Mouse (Mus musculus) hindbrain, embryonic 16.5 days (tissue): ENCODE results near the gene Pard6b. TPM values are rescaled to one million over a fixed set of nuclear protein-coding genes. Genes with fewer than 3 reads are reported as not detected.

Experiments used
- ATAC-seq: fragments of 200-750 bp; cut with Nextera tagmentation; 2 replicates; pipeline ENCODE4 v1.8.0; 2017; ENCODE audit warnings: moderate TSS enrichment, moderate library complexity
- H3K27ac ChIP-seq: fragments of 300-500 bp; sonication (generic); 2 replicates; pipeline ENCODE4 v1.5.1; 2014; ENCODE audit warnings: low read depth, mild to moderate bottlenecking, control low read depth, low read length, moderate library complexity
- H3K27me3 ChIP-seq: fragments of 300-500 bp; sonication (generic); replicated peaks from 2 replicates; pipeline ENCODE4 v1.6.1; 2014; ENCODE audit warnings: low read length; ENCODE audit not compliant: control insufficient read depth, insufficient read depth
- H3K36me3 ChIP-seq: fragments of 300-500 bp; sonication (generic); 2 replicates; pipeline ENCODE4 v1.6.1; 2014; ENCODE audit warnings: mild to moderate bottlenecking, low read length, moderate library complexity, mixed read lengths; ENCODE audit not compliant: control insufficient read depth, insufficient read depth
- H3K4me1 ChIP-seq: fragments of 300-500 bp; sonication (generic); 2 replicates; pipeline ENCODE4 v1.6.1; 2014; ENCODE audit warnings: low read depth, low read length; ENCODE audit not compliant: control insufficient read depth, insufficient read depth
- H3K4me2 ChIP-seq: fragments of 300-500 bp; sonication (generic); 2 replicates; pipeline ENCODE4 v1.6.1; 2014; ENCODE audit warnings: mild to moderate bottlenecking, low read length, control low read depth, moderate library complexity
- H3K4me3 ChIP-seq: fragments of 300-500 bp; sonication (generic); 2 replicates; pipeline ENCODE4 v1.5.1; 2014; ENCODE audit warnings: mild to moderate bottlenecking, low read length, control low read depth, moderate library complexity
- H3K9ac ChIP-seq: fragments of 300-500 bp; sonication (generic); 2 replicates; pipeline ENCODE4 v1.6.1; 2014; ENCODE audit warnings: low read depth, mild to moderate bottlenecking, control low read depth, low read length, moderate library complexity
- H3K9me3 ChIP-seq: fragments of 300-500 bp; sonication (generic); 2 replicates; pipeline ENCODE4 v1.6.1; 2014; ENCODE audit warnings: mild to moderate bottlenecking, low read length, moderate library complexity; ENCODE audit not compliant: control insufficient read depth
- WGBS: fragments of 180-500 bp; shearing (Covaris S2); extraction: QIAGEN DNeasy Blood & Tissue Kit; methylation state at CpG from one replicate; pipeline ENCODE4 v1.1.7; 2014; 5-methylcytosine and 5-hydroxymethylcytosine counted together
- polyA plus RNA-seq: library from polyadenylated mRNA; unstranded; fragments of >200 nt; fragmentation: Nextera tagmentation; extraction: Ambion mirVana; gene quantifications from 2 replicates; pipeline ENCODE4 v1.2.1, GENCODE M21; 2015

Pard6b gene
- polyA plus RNA-seq, 1 experiment from 2014 or later = 4.5 TPM

DNA sequence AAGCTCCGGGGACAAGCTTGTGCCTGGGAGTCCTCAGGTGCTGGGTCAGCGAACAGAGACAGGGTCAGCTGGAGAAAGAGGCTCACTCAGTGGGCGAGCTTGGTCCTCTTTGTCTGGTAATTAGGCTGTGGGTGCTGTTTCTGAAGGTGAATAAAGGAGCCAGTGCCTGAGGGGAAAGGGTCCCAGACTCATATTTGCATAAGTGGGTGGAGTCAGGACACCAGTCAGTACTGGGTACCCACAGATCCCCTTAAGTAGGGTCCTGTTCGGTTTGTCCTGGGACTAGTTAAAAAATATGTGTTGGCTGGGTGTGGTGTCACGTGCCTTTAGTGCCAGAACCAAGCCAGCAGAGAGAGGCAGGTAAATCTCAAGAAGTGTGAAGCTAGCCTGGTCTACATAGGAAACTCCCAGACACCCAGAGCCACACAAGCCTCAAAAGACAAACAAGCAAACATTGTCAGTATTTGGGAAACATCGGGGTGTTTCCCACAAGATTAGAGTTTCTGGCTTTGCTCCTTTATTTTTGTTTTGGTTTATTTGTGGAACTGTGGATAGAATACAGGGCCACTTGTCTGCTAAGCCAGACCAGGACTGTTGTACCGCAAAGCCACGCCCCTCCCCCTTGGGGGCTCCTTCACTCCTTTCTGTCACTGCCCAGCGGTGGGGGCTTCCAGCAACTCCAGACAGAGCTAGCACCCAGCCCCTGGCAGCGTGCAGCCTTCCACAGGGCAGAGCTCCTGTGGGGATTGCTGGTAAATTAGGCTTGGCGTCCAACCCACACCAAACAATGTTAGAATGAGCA, 44.7 kb downstream of the Pard6b start:
- no peaks in the 10 kb centered on the region for H3K27me3 ChIP-seq
- H3K36me3 ChIP-seq = no peaks in the 10 kb centered on the region
- H3K4me3 ChIP-seq = no peak overlapping the region
- no peak for ATAC-seq
- no peak overlapping the region for H3K9ac ChIP-seq
- no peaks in the 10 kb centered on the region for H3K9me3 ChIP-seq
- 25% methylated on average over 11 of the region's 11 CpGs for WGBS
- no peak overlapping the region for H3K27ac ChIP-seq
- H3K4me2 ChIP-seq = no peak overlapping the region
- no peaks in the 10 kb centered on the region; the same call in 1 of the 2 replicates for H3K4me1 ChIP-seq

DNA sequence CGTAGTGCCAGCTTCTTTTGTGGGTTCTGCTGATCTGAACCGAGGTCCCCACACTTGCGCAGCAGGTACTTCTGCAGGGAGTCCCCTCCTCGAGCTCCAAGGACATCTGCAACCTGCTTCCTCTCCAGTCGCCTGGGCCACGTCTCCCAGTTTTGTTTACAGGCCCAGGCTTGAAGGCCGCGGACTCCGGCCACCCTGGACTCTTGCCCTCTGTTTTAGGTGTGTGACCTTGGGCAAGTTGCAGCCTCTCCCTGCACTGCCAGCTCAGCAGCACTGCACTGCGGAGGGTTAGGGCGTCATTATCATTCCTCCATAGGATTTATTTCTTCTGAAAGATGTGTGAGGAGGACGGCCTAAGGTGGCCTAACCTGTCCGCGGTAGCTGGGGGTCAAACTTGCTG, 47.0 kb downstream of the Pard6b start:
- ATAC-seq = no peak
- H3K27ac ChIP-seq = no peak overlapping the region
- no peaks in the 10 kb centered on the region; the same call in 1 of the 2 replicates for H3K4me1 ChIP-seq
- H3K27me3 ChIP-seq = no peaks in the 10 kb centered on the region
- no peak overlapping the region for H3K4me3 ChIP-seq
- 83% methylated on average over 14 of the region's 14 CpGs for WGBS
- H3K9ac ChIP-seq = no peak overlapping the region
- no peak overlapping the region for H3K4me2 ChIP-seq
- H3K36me3 ChIP-seq = no peaks in the 10 kb centered on the region
- no peaks in the 10 kb centered on the region for H3K9me3 ChIP-seq

DNA sequence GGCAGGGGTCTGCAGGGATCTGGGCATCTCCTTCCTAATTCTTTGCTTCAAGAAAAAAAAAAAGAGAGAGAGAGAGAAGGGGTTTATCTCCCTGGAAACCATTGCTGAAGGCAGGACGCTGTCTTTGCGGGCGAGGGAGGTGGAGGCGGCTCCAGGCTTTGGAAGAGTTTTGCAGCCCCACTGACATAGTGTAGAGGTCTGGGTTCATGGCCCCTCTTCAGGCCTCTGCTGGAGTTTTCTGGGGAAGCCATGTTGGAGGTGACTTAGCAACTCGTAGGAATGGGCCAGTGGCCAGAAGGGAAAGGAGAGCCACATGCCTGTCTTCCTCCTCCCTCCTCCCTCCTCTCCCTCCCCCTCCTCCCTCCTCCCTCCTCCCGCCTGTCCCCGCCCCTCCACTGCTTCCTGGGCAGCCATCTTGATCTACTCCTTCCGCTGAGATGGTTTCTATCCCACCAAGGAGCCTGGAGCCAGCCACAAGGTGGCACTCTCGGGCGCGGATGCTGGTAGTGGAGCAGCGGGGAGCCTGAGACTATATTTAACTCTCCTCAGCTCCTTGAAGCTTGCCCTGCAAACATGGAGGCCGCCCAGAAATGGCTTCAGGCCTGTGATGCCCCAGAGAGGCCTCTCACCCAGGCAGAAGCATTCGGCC, 47.5 kb downstream of the Pard6b start:
- H3K4me3 ChIP-seq = no peak overlapping the region
- no peak overlapping the region for H3K27ac ChIP-seq
- peak overlapping the region; percentile 27; the same call in 1 of the 2 replicates for H3K4me2 ChIP-seq
- H3K4me1 ChIP-seq = no peaks in the 10 kb centered on the region; the same call in 1 of the 2 replicates
- H3K9me3 ChIP-seq = no peaks in the 10 kb centered on the region
- no peak overlapping the region for H3K9ac ChIP-seq
- H3K36me3 ChIP-seq = no peaks in the 10 kb centered on the region
- H3K27me3 ChIP-seq = no peaks in the 10 kb centered on the region
- peak; percentile 84 for ATAC-seq
- 23% methylated on average over 12 of the region's 14 CpGs for WGBS

DNA sequence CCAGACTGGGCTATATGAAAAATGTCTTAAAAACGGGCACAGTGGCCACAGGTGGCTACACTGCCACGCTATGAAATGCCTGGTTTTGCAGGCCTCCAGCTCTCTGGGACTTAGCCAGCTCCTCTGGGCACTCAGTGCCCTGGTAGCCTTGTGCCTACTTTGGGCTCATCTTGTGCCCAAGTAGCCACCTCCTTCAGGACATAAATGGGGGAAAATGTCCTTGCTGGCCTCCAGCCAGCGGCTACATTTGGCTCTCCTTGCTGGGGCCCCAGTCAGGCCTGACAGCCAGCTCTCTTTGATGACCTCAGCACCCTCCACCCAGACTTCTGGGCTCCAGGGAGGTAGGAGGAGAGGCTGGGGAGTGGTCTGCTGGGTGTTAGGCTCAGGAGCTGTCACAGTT, 49.2 kb downstream of the Pard6b start:
- no peak overlapping the region for H3K27ac ChIP-seq
- 82% methylated on average over 3 of the region's 3 CpGs for WGBS
- no peak overlapping the region for H3K4me3 ChIP-seq
- no peaks in the 10 kb centered on the region; the same call in 1 of the 2 replicates for H3K4me1 ChIP-seq
- no peaks in the 10 kb centered on the region for H3K9me3 ChIP-seq
- no peak overlapping the region for H3K9ac ChIP-seq
- no peak overlapping the region for H3K4me2 ChIP-seq
- no peaks in the 10 kb centered on the region for H3K36me3 ChIP-seq
- H3K27me3 ChIP-seq = no peaks in the 10 kb centered on the region
- no peak for ATAC-seq

DNA sequence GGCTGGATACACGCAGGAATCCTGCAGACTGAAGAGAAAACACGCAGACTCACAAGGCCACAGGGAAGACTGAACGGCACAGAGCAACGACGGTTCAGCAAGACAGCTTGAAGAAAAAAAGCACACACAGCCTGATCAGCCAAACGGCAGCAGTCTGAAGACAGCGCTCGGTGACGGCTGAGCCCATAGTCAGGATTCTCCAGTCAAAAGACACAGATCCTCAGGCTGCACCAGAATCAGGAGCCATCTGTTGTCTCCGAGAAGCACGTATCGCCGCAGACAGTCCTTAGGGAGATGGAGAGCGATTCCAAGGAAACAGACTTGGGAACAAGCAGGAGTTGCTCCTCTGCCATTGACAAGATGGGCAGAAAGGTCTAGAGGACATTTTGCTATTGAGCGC, 56.4 kb downstream of the Pard6b start:
- WGBS = 51% methylated on average over 15 of the region's 15 CpGs
- Histone ChIP-seq H3K4me2 (peak overlapping the region; percentile 24), H3K9me3 (no peaks in the 10 kb centered on the region), H3K9ac (no peak overlapping the region), H3K4me3 (no peak overlapping the region), H3K36me3 (no peaks in the 10 kb centered on the region), H3K27me3 (no peaks in the 10 kb centered on the region), H3K27ac (no peak overlapping the region), H3K4me1 (no peaks in the 10 kb centered on the region)
- ATAC-seq = 0 out of 2 replicates have a peak, but pooled peaks have one; percentile 17

DNA sequence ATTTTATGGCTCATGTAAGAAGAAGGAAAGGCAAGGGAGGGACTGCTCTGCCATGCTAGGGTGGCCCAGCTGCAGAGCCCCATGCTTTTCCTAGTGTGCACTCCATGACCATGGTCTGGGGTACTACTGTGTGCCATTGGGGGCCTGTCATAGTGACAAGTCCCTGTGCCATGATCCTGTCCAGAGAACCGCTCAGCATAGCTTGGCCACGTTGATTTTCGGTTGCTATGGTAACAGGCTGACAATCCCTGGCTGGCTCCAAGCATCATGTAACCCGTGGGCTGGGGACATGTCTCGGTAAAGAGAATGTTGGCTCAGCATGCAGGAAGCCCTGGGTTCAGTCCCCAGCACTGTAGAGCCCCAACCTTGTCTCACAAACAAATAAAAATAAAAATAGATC, 63.0 kb downstream of the Pard6b start:
- no peak overlapping the region for H3K4me2 ChIP-seq
- WGBS = 21% methylated on average over 5 of the region's 5 CpGs
- H3K4me1 ChIP-seq = no peaks in the 10 kb centered on the region
- no peaks in the 10 kb centered on the region for H3K9me3 ChIP-seq
- no peak overlapping the region for H3K4me3 ChIP-seq
- no peak overlapping the region for H3K9ac ChIP-seq
- H3K36me3 ChIP-seq = no peaks in the 10 kb centered on the region
- no peak overlapping the region for H3K27ac ChIP-seq
- peak; percentile 63 for ATAC-seq
- H3K27me3 ChIP-seq = no peaks in the 10 kb centered on the region

DNA sequence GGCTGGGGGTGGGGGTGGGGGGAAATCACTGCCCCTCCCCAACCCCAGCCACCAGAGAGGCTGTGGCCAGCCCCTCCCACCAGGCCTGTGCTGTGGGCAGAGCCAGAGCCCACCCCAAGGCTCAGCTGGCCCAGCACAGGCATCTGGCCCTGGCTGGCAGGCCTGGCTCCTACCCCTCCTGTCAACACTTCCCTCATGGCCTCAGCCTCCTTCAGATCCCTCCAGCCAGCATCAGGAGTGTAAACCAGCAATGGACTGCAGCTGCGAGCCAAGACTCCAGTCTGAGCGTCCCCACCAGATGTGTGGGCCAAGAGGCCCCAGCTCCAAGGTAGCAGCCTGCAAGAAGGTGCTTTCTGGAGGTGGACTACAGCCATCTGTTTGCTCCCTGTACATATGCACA, 64.6 kb downstream of the Pard6b start:
- Histone ChIP-seq H3K27me3 (no peaks in the 10 kb centered on the region), H3K4me2 (no peak overlapping the region), H3K27ac (no peak overlapping the region), H3K4me1 (no peaks in the 10 kb centered on the region), H3K9me3 (no peaks in the 10 kb centered on the region), H3K4me3 (no peak overlapping the region), H3K36me3 (no peaks in the 10 kb centered on the region), H3K9ac (peak overlapping the region; percentile 31; the same call in 1 of the 2 replicates)
- no peak for ATAC-seq
- WGBS = 76% methylated on average over 2 of the region's 2 CpGs

DNA sequence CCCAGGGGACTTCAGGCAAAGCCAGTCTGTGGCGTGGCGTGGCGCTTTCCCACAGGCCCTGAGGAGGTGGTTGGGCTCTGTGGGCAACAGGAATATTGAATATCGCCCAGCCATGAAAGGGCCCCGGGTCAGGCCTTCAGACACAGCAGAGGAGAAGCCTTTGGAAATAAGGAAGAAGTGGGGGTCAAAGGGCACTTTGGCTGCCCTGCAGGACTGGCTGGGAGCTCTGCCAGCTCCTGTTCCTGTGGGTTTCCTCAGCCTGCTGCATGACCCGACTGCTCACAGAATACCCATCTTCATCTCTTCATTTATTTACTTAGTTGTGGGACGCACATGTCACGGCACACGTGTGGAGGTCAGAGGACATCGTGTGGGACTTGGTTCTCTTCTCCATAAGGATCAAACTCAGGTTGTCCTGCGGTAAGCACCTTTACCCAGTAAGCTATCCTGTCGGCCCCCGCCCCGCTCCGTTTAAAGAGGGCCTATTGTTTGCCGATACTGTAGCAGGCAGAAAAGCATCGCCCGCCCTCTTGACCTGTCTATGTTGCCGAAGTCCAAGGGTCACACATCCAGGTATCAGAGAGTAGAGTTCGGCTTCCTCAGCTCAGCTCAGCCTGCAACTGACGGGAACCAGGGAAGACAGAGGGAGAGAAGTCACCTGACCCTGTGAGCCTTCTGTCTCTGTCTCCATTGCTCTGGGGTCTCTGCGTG, 67.1 kb downstream of the Pard6b start:
- Histone ChIP-seq H3K27me3 (no peaks in the 10 kb centered on the region), H3K27ac (no peak overlapping the region), H3K36me3 (no peaks in the 10 kb centered on the region), H3K4me3 (no peak overlapping the region), H3K9ac (no peak overlapping the region), H3K9me3 (no peaks in the 10 kb centered on the region), H3K4me1 (no peaks in the 10 kb centered on the region), H3K4me2 (no peak overlapping the region)
- 74% methylated on average over 22 of the region's 22 CpGs for WGBS
- ATAC-seq = no peak

DNA sequence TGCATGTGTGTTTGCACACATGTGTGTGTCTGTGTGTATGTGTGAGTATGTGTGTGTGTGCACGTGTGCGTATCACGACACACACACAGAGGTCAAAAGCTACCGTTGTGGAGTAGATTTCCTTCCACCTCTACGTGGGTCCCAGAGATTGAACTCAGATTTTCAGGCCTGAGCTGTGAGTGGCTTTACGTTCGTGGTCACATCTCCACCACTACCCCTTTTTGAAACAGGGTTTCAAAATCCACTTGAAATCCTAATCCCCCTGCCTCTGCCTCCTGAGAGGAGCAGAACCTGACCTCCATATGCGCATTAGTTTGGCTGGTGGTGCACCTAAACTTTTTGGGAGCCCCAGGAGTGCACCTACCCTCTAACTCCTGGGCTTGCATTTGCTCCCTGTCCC, 68.4 kb downstream of the Pard6b start:
- Histone ChIP-seq H3K4me1 (peaks cover under 1% of the 10 kb centered on the region; the same call in 1 of the 2 replicates), H3K27me3 (no peaks in the 10 kb centered on the region), H3K9ac (no peak overlapping the region), H3K27ac (no peak overlapping the region), H3K4me3 (no peak overlapping the region), H3K9me3 (no peaks in the 10 kb centered on the region), H3K4me2 (no peak overlapping the region), H3K36me3 (no peaks in the 10 kb centered on the region)
- ATAC-seq = no peak
- WGBS = 90% methylated on average over 8 of the region's 8 CpGs
